Mouse (Mus musculus): ENCODE results near the gene Trmt11.
"Not testable (repeated sequence)": the region's sequence is repeated elsewhere in the genome, so short reads cannot be mapped to it uniquely, and the experiment has no call there.

Gene Trmt11

DNA sequence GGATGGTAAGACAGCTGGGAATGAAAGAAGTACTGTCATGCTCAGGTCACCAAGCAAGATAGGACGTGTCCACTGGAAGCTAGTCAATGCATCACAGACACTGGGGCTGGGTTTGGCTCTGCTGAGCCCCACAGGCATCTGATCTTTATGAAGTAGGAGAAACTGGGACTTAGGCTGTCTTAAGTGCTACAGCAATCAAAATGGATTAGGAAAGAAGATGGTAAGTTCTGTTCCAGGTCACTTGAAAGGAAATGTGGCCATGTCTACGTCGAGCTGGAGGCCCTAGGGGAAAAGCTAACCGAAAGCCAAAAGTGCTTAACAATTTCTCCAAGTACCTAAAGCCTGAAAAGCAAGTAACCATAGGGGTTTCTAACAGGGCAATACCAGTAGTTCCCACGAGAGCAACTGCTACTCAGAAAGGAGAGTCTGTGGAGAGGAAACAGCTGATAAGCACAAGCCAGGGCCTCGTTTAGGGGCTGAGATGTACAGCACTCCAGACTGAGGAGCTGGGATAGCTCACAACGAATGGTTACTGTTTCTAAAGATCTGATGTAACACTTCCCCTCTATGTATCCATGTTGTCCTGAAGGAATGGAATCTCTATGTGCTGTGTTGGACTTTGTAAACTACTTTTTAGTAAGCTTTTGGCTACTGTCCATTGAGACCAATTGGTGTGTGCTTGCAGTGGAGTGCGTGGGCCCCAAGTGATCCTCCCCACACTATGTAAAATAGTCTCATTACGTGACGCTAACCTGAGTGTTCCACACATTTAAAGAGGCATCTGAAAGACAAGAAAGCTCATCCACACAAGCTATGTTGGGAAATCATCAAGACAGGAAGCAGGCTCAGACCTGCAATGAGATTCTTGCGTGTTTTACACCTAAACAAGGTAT, 44.6 kb downstream of the Trmt11 start:
- DNase-seq: no peak

DNA sequence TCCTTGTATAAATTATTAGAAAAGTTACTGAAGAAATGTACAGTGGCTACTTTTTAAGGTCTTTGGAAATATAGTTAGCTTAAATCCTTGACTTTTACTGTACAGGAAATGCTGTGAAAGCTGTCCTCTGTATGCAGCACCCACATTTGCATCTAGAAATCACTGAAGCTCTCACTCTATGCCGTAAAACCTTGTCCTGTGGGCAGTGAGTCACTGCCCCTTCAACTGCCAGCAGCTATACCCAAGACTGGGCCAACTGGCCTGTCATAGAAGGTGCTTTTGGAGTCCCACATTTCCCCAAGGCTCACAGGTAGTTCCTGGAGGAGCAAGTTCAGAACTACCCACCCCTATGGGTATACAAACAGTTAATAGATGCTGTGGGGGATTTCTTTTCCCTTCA, 48.2 kb downstream of the Trmt11 start:
- no peak for DNase-seq

DNA sequence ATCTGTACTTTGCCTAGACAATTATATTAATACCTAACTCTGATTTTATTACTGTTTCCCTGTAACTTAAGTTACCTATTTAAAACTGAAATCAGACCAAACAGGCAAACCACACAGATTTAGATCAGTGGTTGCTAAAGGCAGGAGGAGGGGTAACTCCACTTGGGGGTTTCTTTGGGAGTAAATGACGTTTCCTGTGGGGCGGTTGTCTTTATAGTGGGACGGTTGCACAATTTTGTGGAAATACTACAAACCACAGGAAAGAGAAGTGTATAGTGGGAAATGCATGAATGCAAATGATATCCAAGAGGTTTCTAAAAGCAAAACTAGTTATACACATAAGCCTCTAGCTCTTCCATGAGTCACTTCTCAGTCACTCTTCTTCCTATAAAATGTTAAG, 50.6 kb downstream of the Trmt11 start:
- DNase-seq: no peak

DNA sequence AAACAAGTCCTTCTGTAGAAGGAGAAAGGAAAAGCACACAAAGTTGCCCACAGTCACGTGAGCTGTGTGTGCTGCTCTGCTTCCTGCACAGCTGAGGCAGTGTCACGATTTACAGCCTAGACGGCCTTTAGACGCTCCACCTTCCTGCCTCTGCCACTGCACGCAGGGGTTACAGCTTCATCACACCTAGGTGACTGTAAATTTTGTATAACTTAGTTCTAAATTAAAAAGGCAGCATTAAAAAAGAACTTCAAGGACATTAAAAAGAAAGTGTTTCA, 62.1 kb downstream of the Trmt11 start:
- DNase-seq: no peak

DNA sequence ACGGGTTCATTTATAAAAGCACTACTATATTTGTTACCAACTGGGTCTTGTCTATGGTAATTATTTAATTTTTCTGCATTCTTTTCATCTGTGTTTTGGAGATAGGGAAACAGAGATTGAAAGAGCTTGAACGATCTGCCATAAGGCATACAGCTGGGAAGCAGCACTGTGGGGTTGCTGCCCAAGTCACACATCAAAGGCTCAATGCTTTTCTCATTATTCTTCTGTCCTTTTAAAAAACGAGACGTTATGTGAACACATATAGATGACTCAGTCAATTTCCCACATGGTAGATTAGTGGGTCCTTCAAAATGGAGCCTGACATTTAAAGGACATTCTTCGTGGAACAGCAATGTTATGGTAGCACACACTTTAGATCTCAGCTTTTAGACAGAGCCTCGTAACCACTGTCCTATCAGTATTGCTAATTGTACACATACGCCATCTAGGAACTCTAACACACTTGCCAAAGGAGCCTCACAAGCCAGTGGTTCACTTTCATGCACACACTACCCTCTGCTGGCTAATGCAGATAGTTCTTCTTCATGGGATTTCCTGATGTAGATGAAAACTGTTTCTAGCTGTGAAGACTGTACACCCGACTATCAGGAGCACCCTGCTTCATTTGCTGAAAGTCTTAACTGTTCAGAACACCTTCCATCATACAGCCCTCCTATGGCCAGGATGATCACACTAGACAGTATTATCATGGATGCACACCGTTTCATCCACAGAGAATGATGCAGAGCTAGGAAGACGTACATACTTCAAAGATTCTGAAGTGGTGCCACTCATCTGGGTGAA, 62.6 kb downstream of the Trmt11 start:
- no peak for DNase-seq

DNA sequence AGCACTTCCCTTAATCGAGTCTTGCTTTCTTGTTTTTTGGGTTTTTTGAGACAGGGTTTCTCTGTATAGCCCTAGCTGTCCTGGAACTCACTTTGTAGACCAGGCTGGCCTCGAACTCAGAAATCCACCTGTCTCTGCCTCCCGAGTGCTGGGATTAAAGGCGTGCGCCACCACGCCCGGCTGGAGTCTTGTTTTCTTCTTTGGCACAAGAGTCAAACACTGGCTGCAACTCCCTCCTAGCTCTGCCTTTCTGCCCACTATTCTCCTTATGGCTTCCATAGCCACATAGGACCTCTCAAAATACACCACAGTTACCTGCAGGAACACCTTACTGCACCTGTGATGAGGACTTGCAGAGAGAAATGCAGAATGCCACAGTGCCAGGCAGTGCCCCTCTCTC, 64.6 kb downstream of the Trmt11 start:
- DNase-seq: not testable (repeated sequence)

DNA sequence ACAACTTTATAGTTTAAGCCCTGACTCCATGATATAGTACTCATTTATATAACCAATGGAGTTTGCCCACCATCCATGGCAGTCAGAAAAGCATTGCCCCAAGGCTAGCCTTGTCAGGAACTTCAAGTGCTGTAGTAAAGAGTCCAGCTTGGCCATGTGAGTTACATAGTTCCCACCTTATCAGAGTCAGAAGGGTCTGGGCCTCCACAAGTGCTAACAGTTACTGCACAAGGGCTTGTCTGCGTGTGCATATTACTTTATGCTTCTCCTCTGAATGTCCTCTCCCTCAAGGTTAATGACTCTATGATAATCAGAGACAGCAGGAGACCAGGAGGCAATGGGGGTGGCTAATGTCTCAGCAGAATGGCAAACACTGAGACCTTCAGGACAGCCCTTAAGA, 73.4 kb downstream of the Trmt11 start:
- no peak for DNase-seq

DNA sequence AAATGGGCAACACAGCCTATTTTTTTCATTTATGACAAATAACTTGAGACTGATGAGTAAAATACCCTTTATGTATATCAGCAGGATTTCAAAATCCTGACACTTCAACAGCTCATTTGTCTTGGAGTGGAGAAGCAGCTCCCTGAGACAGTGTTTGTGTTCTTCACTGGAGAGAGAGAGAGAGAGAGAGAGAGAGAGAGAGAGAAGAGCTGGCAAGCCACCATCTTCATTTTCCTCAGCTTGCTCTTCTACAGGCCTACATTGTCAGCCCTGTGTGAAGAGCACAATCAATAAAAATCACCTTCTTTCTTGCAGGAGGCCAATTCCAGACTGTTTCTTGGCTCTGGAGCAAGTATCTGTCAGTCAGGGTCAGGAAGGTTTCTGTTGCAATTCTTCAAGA, 78.8 kb downstream of the Trmt11 start:
- DNase-seq: no peak

DNA sequence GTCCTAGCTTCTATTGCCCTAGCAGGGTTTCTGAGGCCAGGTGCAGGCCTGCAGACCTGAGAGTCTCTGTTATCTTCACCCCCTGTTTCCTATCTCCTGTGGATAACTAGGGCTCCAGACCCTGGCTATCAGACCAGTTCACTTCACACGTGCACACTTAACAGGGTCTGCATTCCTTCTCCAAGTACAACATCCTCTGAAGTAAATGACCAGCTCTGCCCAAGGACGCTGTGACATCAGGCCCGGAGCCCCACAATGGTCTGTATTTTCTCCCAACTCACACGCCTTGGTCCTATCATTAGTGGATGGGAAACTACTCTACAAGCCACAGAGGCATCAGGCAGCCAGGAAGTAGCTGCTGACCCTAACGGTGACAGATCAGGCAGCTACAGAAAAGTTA, 81.4 kb downstream of the Trmt11 start:
- no peak for DNase-seq

DNA sequence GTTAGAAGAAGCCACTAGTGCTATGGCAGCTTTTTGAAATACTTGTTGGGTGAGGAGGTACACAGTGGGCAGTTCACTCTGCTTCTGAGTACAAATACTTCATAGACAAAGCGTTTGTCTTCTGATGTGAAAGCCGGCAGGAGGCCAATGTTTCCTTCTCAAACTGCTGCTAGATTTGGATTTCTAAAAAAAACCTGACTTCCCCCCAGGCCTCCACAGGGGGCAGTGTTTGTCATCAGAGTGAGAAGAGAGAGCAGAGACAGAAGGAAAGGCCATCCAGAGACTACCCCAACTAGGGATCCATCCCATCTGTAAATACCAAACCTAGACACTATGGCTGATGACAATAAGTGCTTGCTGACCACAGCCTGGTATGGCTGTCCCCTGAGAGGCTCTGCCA, 83.3 kb downstream of the Trmt11 start:
- DNase-seq: no peak

DNA sequence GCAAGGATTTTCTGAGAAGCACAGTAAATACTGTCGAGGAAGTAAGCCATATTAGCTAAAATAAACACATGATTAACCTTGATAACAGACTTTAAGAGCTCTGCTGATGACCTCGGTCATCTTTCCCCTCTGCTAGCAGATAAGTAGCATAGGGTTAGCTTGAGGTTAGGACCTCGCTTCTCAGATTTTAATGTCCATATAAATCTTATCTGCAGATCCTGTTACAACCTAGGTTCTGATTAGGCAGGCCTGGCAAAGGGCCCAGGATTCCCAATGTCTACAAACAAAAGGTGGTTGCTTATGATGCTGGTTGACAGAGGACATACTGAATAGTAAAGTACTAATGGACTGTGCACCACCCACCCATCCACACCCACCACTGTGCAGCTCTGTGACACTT, 83.8 kb downstream of the Trmt11 start:
- DNase-seq: no peak

DNA sequence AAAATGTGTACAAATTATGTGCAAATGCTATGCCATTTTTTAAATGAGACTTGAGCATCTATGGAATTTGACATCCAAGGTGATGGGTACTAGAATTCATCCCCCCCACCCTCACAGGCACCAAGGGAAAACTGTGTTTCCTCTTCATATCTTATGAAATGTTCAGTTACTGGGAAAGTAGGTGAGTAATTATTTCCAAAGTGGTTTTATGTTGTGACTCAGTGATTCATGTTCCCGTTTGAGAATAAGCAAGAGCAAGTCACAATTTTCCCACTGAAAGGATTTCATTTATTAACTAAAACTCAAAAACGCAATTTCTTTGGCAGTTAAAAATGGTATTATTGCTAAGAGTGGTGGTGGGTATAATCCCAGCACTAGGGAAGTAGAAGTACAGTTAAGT, 95.8 kb downstream of the Trmt11 start:
- no peak for DNase-seq

DNA sequence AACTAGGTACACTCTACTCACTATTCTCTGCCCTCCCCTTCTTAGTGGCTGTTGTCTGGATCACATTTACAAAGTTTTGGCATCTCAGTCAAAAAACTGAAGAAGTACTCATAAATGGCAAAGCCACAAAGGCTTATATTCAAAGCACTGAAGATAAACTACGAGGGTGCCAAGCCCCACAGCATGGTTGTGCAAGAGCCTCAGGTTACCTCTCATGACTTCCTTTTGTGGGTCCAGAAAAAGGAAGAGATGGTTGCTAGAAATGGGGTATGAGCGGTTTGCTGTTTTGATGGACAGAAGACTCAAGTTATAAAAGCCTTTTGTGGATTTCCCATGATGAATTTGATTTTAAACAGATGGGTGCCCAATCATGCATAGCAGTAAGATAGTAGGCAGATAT, 97.4 kb downstream of the Trmt11 start:
- DNase-seq: no peak

DNA sequence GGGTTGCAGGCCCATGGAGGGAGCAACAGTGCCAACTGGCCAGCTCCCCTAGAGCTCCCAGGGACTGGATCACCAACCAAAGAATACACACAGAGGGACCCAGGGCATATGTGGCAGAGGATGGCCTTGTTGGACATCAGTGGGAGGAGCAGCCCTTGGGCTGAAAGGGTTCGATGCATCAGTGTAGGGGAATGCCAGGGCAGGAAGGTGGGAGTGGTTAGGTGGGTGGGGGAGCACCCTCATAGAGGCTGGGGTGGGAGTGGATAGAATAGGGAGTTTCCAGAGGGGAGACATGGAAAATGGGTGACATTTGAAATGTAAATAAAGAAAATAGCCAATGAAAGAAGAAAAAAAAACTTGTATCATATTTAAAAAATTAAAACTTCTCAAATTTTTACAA, 97.8 kb downstream of the Trmt11 start:
- no peak for DNase-seq

DNA sequence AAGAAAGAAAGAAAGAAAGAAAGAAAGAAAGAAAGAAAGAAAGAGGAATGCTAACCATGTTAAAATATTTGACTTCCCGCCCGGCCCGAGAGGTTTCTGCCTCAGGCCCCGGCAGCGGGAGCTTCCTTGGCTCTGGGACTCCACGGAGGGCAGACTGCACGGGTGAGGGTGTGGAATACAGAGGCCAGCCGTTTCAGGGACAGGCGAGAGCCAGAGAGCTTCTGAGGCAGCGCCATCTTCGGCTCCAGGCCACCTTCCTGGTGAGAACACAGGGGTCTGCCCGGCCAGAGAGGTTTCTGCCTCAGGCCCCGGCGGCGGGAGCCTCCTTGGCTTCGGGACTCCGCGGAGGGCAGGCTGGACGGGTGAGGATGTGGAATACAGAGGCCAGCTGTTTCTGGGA, 102.3 kb downstream of the Trmt11 start:
- not testable (repeated sequence) for DNase-seq

Data from cerebellum, adult 9-11 months (tissue).